Mouse (Mus musculus) cerebellum, postnatal 10 days (tissue): ENCODE results near the gene Gm9774.

ENCODE experiments used
- DNase-seq, 2 experiments: peaks; one replicate each; pipeline ENCODE4 v3.0.0; 2021; ENCODE audit warnings: mixed read lengths in 2 of 2

Gene Gm9774

GRCm38 (mm10) chr3:92429323-92429722 is at the start of gene Gm9774:
Gene Gm9774 (minus strand): TSS chr3:92429423.
- no peak for DNase-seq

- no peak for DNase-seq
These were observed 40.9 kb upstream of the Gm9774 start for GRCm38 (mm10) chr3:92470111-92470510.

- no peak for DNase-seq
These were observed 38.2 kb upstream of the Gm9774 start for GRCm38 (mm10) chr3:92467424-92467823.

- peak; percentile 4 to 6 for DNase-seq
These were observed 37.4 kb upstream of the Gm9774 start for GRCm38 (mm10) chr3:92466576-92466975.

- no peak for DNase-seq
These were observed 29.4 kb upstream of the Gm9774 start, which contains the start of gene Sprr3 for GRCm38 (mm10) chr3:92458620-92459019. Gene Sprr3 (minus strand): TSS chr3:92458720.

GRCm38 (mm10) chr3:92455151-92455550 is 25.9 kb upstream of the Gm9774 start:
- DNase-seq, result no peak

GRCm38 (mm10) chr3:92440177-92440576 is 11.0 kb upstream of the Gm9774 start:
- DNase-seq, result no peak

GRCm38 (mm10) chr3:92438689-92439088 is 9.5 kb upstream of the Gm9774 start, which contains the start of gene Sprr1b:
Gene Sprr1b (minus strand): TSS chr3:92438789.
- no peak for DNase-seq

- DNase-seq, result no peak
These were observed 3.1 kb upstream of the Gm9774 start, which contains the start of gene Sprr2k for GRCm38 (mm10) chr3:92432282-92432681. Gene Sprr2k (plus strand): TSS chr3:92432582.

- no peak for DNase-seq
These were observed 11.4 kb downstream of the Gm9774 start, which contains the start of gene Sprr2j-ps for GRCm38 (mm10) chr3:92417782-92418181. Gene Sprr2j-ps (plus strand): TSS chr3:92418082.

- no peak for DNase-seq
These were observed 21.5 kb downstream of the Gm9774 start, which contains the start of gene Sprr2i for GRCm38 (mm10) chr3:92407691-92408090. Gene Sprr2i (plus strand): TSS chr3:92407991.

GRCm38 (mm10) chr3:92394301-92394700 is 34.9 kb downstream of the Gm9774 start:
- peak in 1 of 2 experiments; percentile 1 for DNase-seq

GRCm38 (mm10) chr3:92385385-92385784 is 43.8 kb downstream of the Gm9774 start, which contains the start of gene Sprr2h:
Gene Sprr2h (plus strand): TSS chr3:92385685.
- DNase-seq, result no peak
